ENCODE assay signal across 20 mouse cellular contexts in genomic region chr13:102634236-102634957, GRCm38 (mm10).
"Had no signal": no experiment of that assay in that cellular context is flagged by ENCODE, and none has a peak within 500 bp of the region (broad histone marks: within the 10 kb centered on the region; RNA-seq: fewer than 3 reads in every experiment).

No protein-coding gene starts in this region.

- H3K4me1 ChIP-seq: kidney, embryonic 15.5 days; limb, embryonic 13.5 days; megakaryocyte, embryonic 14.5 days; stomach, embryonic 15.5 days had no signal

- H3K27ac ChIP-seq: kidney, embryonic 15.5 days; left cerebral cortex, adult 2 months; limb, embryonic 13.5 days; liver, embryonic 14.5 days; macrophage; midbrain, embryonic 10.5 days; midbrain, embryonic 13.5 days; stomach, embryonic 15.5 days had no signal

- H3K4me3 ChIP-seq: kidney, embryonic 15.5 days; left cerebral cortex, adult 2 months; limb, embryonic 13.5 days; megakaryocyte, embryonic 14.5 days; midbrain, embryonic 10.5 days; midbrain, embryonic 13.5 days; stomach, embryonic 15.5 days had no signal

- H3K4me2 ChIP-seq: kidney, embryonic 15.5 days; limb, embryonic 13.5 days; lung, embryonic 14.5 days; midbrain, embryonic 13.5 days; stomach, embryonic 15.5 days had no signal

- H3K27me3 ChIP-seq: kidney, embryonic 15.5 days; megakaryocyte, embryonic 14.5 days; stomach, embryonic 15.5 days had no signal

- DNase-seq: kidney, adult 11 months; kidney, adult 8-10 months; kidney, postnatal 10 days; kidney, postnatal 36 days; layer of hippocampus, postnatal 36 days; liver, postnatal 0 days; lung, embryonic 14.5 days; right cerebral cortex, postnatal 25 days; spleen, adult 18-20 months; thymus, postnatal 25 days had no signal

- ATAC-seq: liver, postnatal 0 days; lung, postnatal 0 days; midbrain, embryonic 13.5 days had no signal

- H3K9me3 ChIP-seq: kidney, embryonic 15.5 days; limb, embryonic 13.5 days; midbrain, embryonic 10.5 days; stomach, embryonic 15.5 days had no signal

- H3K36me3 ChIP-seq: kidney, embryonic 15.5 days; limb, embryonic 13.5 days; midbrain, embryonic 10.5 days; midbrain, embryonic 13.5 days; stomach, embryonic 15.5 days had no signal

- H3K9ac ChIP-seq: kidney, embryonic 15.5 days; limb, embryonic 13.5 days; liver, embryonic 14.5 days; liver, postnatal 0 days; lung, embryonic 14.5 days; midbrain, embryonic 13.5 days; stomach, embryonic 15.5 days had no signal
